In the genomic region with DNA sequence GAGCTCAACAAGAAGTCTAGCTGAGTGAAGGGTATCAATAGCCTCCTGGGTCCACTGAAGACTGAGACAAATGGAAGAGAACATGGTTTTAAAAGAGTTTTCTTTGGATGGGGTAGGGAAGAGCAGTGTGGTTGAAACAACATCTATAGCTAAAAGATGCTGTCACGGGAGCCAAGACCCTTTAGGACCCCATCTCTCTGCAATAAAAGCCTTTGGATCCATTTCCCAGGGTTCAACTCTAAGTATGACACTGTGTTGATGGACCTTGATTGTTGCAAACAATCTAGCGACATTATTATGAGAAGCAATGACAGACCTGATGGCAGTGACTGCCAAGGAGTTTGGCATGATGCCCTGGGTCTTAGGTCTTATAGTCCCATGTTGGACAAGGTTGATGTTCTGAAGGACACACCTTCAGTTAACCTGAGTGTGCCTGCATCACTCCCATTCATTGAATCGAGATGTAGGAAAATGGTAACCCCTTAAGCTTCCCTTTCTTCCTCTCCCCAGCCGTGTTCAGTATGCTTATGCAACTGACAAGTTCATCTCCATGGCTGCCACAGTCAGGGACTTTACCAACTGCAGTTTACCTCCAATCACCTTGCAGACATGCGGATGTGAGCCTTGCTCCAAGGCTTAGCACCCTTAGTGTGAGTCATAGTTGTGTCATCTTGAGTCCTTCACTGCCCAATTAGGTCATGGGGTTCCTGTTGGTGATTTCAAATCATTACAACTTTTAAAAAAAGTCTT, we compare ENCODE assay signal across 26 mouse cellular contexts. TPM values are rescaled to one million over a fixed set of nuclear protein-coding genes. Genes with fewer than 3 reads are reported as not detected.
DNase-seq lines count a peak whose midpoint lies in the region; ATAC-seq and TF ChIP-seq lines count a peak whose summit lies in the region.
"Had no signal": no experiment of that assay in that cellular context is flagged by ENCODE, and none has a peak within 500 bp of the region (broad histone marks: within the 10 kb centered on the region; RNA-seq: fewer than 3 reads in every experiment).

No protein-coding gene starts in this region.

- no peaks in the 10 kb centered on the region for H3K36me3 ChIP-seq in lung, postnatal 0 days (ENCODE audit: insufficient read depth, low read length)
- H3K36me3 ChIP-seq: embryonic facial prominence, embryonic 15.5 days; heart, embryonic 13.5 days; hindbrain, embryonic 13.5 days; midbrain, embryonic 15.5 days; neural tube, embryonic 15.5 days had no signal

- TF ChIP-seq CTCF in lung, postnatal 0 days (IDR thresholded peaks at IDR 0.05), result no peak
- no peak for TF ChIP-seq CTCF in lung, adult 2 months (IDR thresholded peaks at IDR 0.05; ENCODE audit: insufficient read depth, low read length)

- H3K4me2 ChIP-seq in lung, postnatal 0 days (replicated peaks; ENCODE audit: low read depth, low read length), result no peak overlapping the region
- H3K4me2 ChIP-seq: embryonic facial prominence, embryonic 15.5 days; heart, embryonic 13.5 days; hindbrain, embryonic 13.5 days; midbrain, embryonic 15.5 days; neural tube, embryonic 15.5 days had no signal

- H3K4me1 ChIP-seq in lung, postnatal 0 days (ENCODE audit: insufficient read depth, low read depth, low read length), result no peaks in the 10 kb centered on the region
- H3K4me1 ChIP-seq in lung, adult 2 months (ENCODE audit: control insufficient read depth, insufficient read depth, low read length), result peaks cover 2% of the 10 kb centered on the region; the same call in 1 of the 2 replicates
- H3K4me1 ChIP-seq: embryonic facial prominence, embryonic 15.5 days; hindbrain, embryonic 13.5 days; midbrain, embryonic 15.5 days; neural tube, embryonic 15.5 days had no signal

- no peak overlapping the region for H3K9ac ChIP-seq in lung, postnatal 0 days (replicated peaks; ENCODE audit: low read depth)
- H3K9ac ChIP-seq: embryonic facial prominence, embryonic 15.5 days; heart, embryonic 13.5 days; hindbrain, embryonic 13.5 days; liver, postnatal 0 days; midbrain, embryonic 15.5 days; neural tube, embryonic 15.5 days had no signal

- no peak overlapping the region for H3K4me3 ChIP-seq in lung, postnatal 0 days (ENCODE audit: low read depth, low read length)
- no peak overlapping the region for H3K4me3 ChIP-seq in lung, adult 2 months (replicated peaks; ENCODE audit: extremely low read depth, low read depth, low read length)
- H3K4me3 ChIP-seq: embryonic facial prominence, embryonic 15.5 days; gastrocnemius, adult 2 months; heart, embryonic 13.5 days; hindbrain, embryonic 13.5 days; midbrain, embryonic 15.5 days; myocyte; neural tube, embryonic 15.5 days had no signal

- 0 out of 2 replicates have a peak, but pooled peaks have one; percentile 26 for ATAC-seq in lung, postnatal 0 days
- peak; percentile 59 for ATAC-seq in granulocyte monocyte progenitor cell, adult 5-6 weeks (replicated peaks; ENCODE audit: poor library complexity, severe bottlenecking)
- ATAC-seq: forebrain, embryonic 14.5 days; liver, postnatal 0 days; midbrain, embryonic 15.5 days had no signal

- peak; percentile 34 for DNase-seq in adrenal gland, adult 2 months
- no peak for DNase-seq in adrenal gland, postnatal 4 days (ENCODE audit: low spot score in 2 of 2)
- peak; percentile 21 for DNase-seq in lung, postnatal 0 days (ENCODE audit: low spot score)
- no peak for DNase-seq in lung, adult 2 months
- peak; percentile 34 for DNase-seq in naive thymus-derived CD4-positive, alpha-beta T cell, adult 2 months (ENCODE audit: low read depth)
- DNase-seq in kidney, postnatal 4 days, result no peak
- no peak for DNase-seq in layer of hippocampus, postnatal 25 days (ENCODE audit: extremely low spot score in 1 of 2, low spot score in 1 of 2)
- DNase-seq: cerebellum, adult 18-20 months; gastrocnemius, adult 2 months; kidney, adult 2 months; liver, postnatal 0 days; lung, postnatal 14 days; right cerebral cortex, postnatal 14 days; thymus, postnatal 25 days had no signal

- 72% methylated on average over 5 of the region's 5 CpGs for WGBS in lung, postnatal 0 days
- 74% methylated on average over 5 of the region's 5 CpGs for WGBS in lung, adult 2 months

- no peak for TF ChIP-seq POLR2A in lung, adult 2 months (IDR thresholded peaks at IDR 0.05; ENCODE audit: borderline replicate concordance, extremely low read depth, low read depth, low read length)

- H3K27ac ChIP-seq in lung, postnatal 0 days (ENCODE audit: low read length), result no peak overlapping the region
- H3K27ac ChIP-seq: embryonic facial prominence, embryonic 15.5 days; gastrocnemius, adult 2 months; heart, embryonic 13.5 days; hindbrain, embryonic 13.5 days; kidney, postnatal 0 days; midbrain, embryonic 15.5 days; neural tube, embryonic 15.5 days had no signal

- no peaks in the 10 kb centered on the region for H3K27me3 ChIP-seq in lung, postnatal 0 days (replicated peaks; ENCODE audit: insufficient read depth, low read length)
- H3K27me3 ChIP-seq: embryonic facial prominence, embryonic 15.5 days; heart, embryonic 13.5 days; hindbrain, embryonic 13.5 days; midbrain, embryonic 15.5 days; neural tube, embryonic 15.5 days had no signal

- no peaks in the 10 kb centered on the region for H3K9me3 ChIP-seq in lung, postnatal 0 days (ENCODE audit: low read length)
- H3K9me3 ChIP-seq: embryonic facial prominence, embryonic 15.5 days; heart, embryonic 13.5 days; hindbrain, embryonic 13.5 days; midbrain, embryonic 15.5 days; neural tube, embryonic 15.5 days had no signal

- no peak for TF ChIP-seq EP300 in lung, postnatal 0 days (IDR thresholded peaks at IDR 0.05)

RNA-seq across cellular contexts. Expression of a gene that starts 10.6 kb away (rescaled TPM):
- 1 to 10 TPM; 2.9 to 5.6 TPM for total RNA-seq in adrenal gland, adult 2 months (2021)
- 1.3 and 1.4 TPM in 2 replicates for polyA plus RNA-seq in adrenal gland, adult 2 months (2012; rRNA removed)
- 1 to 10 TPM; 3.7 to 4.7 TPM for total RNA-seq in adrenal gland, postnatal 4 days (2021)
- polyA plus RNA-seq in lung, postnatal 0 days (2015; fragmentation: Nextera tagmentation; extraction: Ambion mirVana), result 4.5 and 4.9 TPM in 2 replicates
- 7.0 and 9.1 TPM in 2 replicates for polyA plus RNA-seq in lung, adult 2 months (2012; rRNA removed)
- total RNA-seq in granulocyte monocyte progenitor cell, adult 5-6 weeks (2014; fragmentation: Nextera tagmentation), result 43.5 and 55.4 TPM in 2 replicates
- 22.0 and 34.6 TPM in 2 replicates for total RNA-seq in granulocyte monocyte progenitor cell, adult 5-6 weeks (2017)
- 1 to 10 TPM; 3.2 to 3.3 TPM for total RNA-seq in layer of hippocampus, postnatal 25 days (2021)

RNA-seq across cellular contexts. Expression of a gene that starts 43.1 kb away (rescaled TPM):
- 1 to 10 TPM; 2.9 to 3.7 TPM for total RNA-seq in adrenal gland, adult 2 months (2021)
- polyA plus RNA-seq in adrenal gland, adult 2 months (2012; rRNA removed), result 0.48 and 1.9 TPM in 2 replicates
- 1 to 10 TPM; 6.6 to 7.3 TPM for total RNA-seq in adrenal gland, postnatal 4 days (2021)
- 0.18 and 0.27 TPM in 2 replicates for polyA plus RNA-seq in lung, postnatal 0 days (2015; fragmentation: Nextera tagmentation; extraction: Ambion mirVana)
- 0.08 and 0.13 TPM in 2 replicates for polyA plus RNA-seq in lung, adult 2 months (2012; rRNA removed)
- total RNA-seq in granulocyte monocyte progenitor cell, adult 5-6 weeks (2014; fragmentation: Nextera tagmentation), result not detected in 2 replicates
- total RNA-seq in granulocyte monocyte progenitor cell, adult 5-6 weeks (2017), result not detected in 2 replicates
- 10 to 100 TPM; 23.0 to 24.2 TPM for total RNA-seq in layer of hippocampus, postnatal 25 days (2021)
- total RNA-seq: common myeloid progenitor, adult 5-6 weeks; gastrocnemius, adult 2 months; heart, postnatal 25 days; liver, adult 2 months had no signal
- polyA plus RNA-seq: kidney, adult 2 months; liver, adult 2 months; liver, postnatal 0 days; myocyte had no signal

Comparison
In these comparisons a context has a peak if more than half of its experiments do, and no peak if none do; other contexts are left out.
1. DNase-seq: peak in adrenal gland, adult 2 months (single experiment), lung, postnatal 0 days (single experiment) and naive thymus-derived CD4-positive, alpha-beta T cell, adult 2 months (single experiment); none in adrenal gland, postnatal 4 days (0 of 2), lung, adult 2 months (single experiment), kidney, postnatal 4 days (0 of 2) and layer of hippocampus, postnatal 25 days (0 of 2).